25 mouse cellular contexts compared by ENCODE assay signal in the genomic region with DNA sequence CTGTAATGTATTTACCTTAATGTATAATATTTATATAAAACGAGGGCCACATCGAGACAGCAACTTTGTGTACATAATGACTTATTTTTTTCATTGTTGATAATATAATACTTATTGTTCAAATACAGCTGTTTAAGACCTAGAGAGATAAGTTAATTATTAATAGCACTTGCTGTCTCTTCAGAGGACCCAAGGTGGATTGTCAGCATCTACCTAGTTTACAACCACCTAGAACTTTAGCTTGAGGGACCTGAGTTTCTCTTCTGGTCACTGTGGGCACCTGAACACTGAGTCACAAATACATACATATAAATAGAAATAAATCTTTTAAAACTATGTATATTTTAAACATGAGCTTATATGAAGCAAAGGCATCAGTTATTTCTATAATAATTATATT.
"Had no signal": no experiment of that assay in that cellular context is flagged by ENCODE, and none has a peak within 500 bp of the region (broad histone marks: within the 10 kb centered on the region; RNA-seq: fewer than 3 reads in every experiment).

No protein-coding gene starts in this region.

- H3K36me3 ChIP-seq: embryonic facial prominence, embryonic 10.5 days; embryonic facial prominence, embryonic 12.5 days; embryonic facial prominence, embryonic 13.5 days; embryonic facial prominence, embryonic 15.5 days; forebrain, embryonic 10.5 days; forebrain, embryonic 12.5 days; forebrain, embryonic 15.5 days had no signal

- H3K4me3 ChIP-seq: embryonic facial prominence, embryonic 10.5 days; embryonic facial prominence, embryonic 12.5 days; embryonic facial prominence, embryonic 13.5 days; embryonic facial prominence, embryonic 15.5 days; erythroblast, embryonic 14.5 days; forebrain, embryonic 10.5 days; forebrain, embryonic 12.5 days; forebrain, embryonic 13.5 days; forebrain, embryonic 15.5 days; gastrocnemius, adult 2 months; heart, adult 2 months had no signal

- ATAC-seq: forebrain, embryonic 14.5 days; forebrain, embryonic 15.5 days had no signal

- H3K4me1 ChIP-seq: embryonic facial prominence, embryonic 10.5 days; embryonic facial prominence, embryonic 12.5 days; embryonic facial prominence, embryonic 15.5 days; forebrain, embryonic 10.5 days; forebrain, embryonic 12.5 days; forebrain, embryonic 13.5 days had no signal

- H3K4me2 ChIP-seq: embryonic facial prominence, embryonic 12.5 days; embryonic facial prominence, embryonic 13.5 days; embryonic facial prominence, embryonic 15.5 days; forebrain, embryonic 12.5 days; forebrain, embryonic 13.5 days; forebrain, embryonic 15.5 days had no signal

- H3K9me3 ChIP-seq: embryonic facial prominence, embryonic 13.5 days; embryonic facial prominence, embryonic 15.5 days; forebrain, embryonic 13.5 days; forebrain, embryonic 15.5 days had no signal

- H3K27me3 ChIP-seq: embryonic facial prominence, embryonic 12.5 days; embryonic facial prominence, embryonic 13.5 days; embryonic facial prominence, embryonic 15.5 days; forebrain, embryonic 12.5 days; forebrain, embryonic 13.5 days; forebrain, embryonic 15.5 days had no signal

- DNase-seq: cerebellum, adult 2 months; cerebellum, adult 8-10 months; cerebellum, adult 9-10 months; cerebellum, adult 9-11 months; cerebellum, postnatal 36 days; embryo, embryonic 11 days; gastrocnemius, adult 2 months; gastrocnemius, postnatal 10 days; gastrocnemius, postnatal 14 days; gastrocnemius, postnatal 25 days; gastrocnemius, postnatal 36 days; heart, adult 11 months; heart, adult 18-20 months; heart, adult 2 months had no signal

- H3K9ac ChIP-seq: embryonic facial prominence, embryonic 12.5 days; embryonic facial prominence, embryonic 13.5 days; embryonic facial prominence, embryonic 15.5 days; forebrain, embryonic 12.5 days; forebrain, embryonic 13.5 days; forebrain, embryonic 15.5 days; forebrain, postnatal 0 days had no signal

- H3K27ac ChIP-seq: embryonic facial prominence, embryonic 12.5 days; embryonic facial prominence, embryonic 13.5 days; embryonic facial prominence, embryonic 15.5 days; forebrain, embryonic 10.5 days; forebrain, embryonic 12.5 days; forebrain, embryonic 13.5 days; forebrain, embryonic 15.5 days; gastrocnemius, adult 2 months; heart, adult 2 months had no signal
